10 mouse cellular contexts compared by ENCODE assay signal in the genomic region with DNA sequence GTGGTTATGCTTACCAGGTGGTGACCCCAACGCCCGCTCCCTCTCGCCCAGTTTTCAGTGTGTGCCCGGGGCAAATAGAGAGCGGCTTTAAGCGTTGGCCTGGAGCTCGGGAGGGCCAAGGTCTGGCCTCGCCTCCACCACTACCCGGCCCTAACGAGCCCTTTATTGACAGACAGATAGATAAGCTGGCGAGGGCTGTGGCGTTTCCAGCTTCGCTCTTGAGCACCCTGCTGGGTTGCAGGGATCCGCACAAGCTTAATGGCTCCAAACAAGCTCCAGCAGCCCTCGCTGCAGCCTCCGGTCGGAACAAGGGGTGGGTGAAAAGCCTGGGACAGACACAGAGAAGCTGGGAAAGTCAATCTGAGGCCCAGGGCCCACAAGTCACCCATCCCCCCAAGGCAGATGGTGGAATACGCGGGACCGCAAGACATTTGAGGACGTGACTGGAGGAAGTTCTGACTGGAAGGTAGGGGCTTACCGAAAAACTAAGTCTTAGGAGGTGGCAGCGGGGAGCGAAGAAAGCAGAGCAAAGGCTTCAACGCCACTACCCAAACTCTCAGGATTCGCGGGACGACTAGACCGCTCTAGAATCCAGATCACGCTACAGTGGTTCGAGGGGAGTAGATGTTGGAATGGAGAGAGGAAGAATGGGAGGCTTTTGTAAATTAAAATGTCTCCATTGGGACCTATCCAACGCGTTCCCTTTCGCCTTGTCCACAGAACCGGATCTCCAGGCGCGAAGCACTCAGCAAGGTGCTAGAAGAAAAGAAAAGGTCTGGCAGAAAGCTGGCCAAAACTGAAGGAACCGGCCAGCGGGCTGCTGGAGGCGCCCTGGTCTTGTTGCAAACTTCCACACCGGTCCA. TPM values are rescaled to one million over a fixed set of nuclear protein-coding genes. Genes with fewer than 3 reads are reported as not detected.
DNase-seq lines count a peak whose midpoint lies in the region; ATAC-seq and TF ChIP-seq lines count a peak whose summit lies in the region.
"Had no signal": no experiment of that assay in that cellular context is flagged by ENCODE, and none has a peak within 500 bp of the region (broad histone marks: within the 10 kb centered on the region; RNA-seq: fewer than 3 reads in every experiment).

No protein-coding gene starts in this region.

- H3K4me1 ChIP-seq in E14TG2a.4 (replicated peaks; ENCODE audit: low read depth, low read length), result peaks cover 67% of the 10 kb centered on the region
- H3K4me1 ChIP-seq in embryonic facial prominence, embryonic 15.5 days, result peaks cover 27% of the 10 kb centered on the region
- peaks cover 8% of the 10 kb centered on the region; the same call in 1 of the 2 replicates for H3K4me1 ChIP-seq in liver, postnatal 0 days (ENCODE audit: insufficient read depth)
- H3K4me1 ChIP-seq in lung, postnatal 0 days (ENCODE audit: insufficient read depth, low read depth, low read length), result no peaks in the 10 kb centered on the region

- WGBS in embryonic facial prominence, embryonic 15.5 days, result 1% methylated on average over 41 of the region's 41 CpGs
- 3% methylated on average over 41 of the region's 41 CpGs for WGBS in liver, postnatal 0 days (ENCODE audit: insufficient replicate concordance)
- WGBS in lung, postnatal 0 days, result 2% methylated on average over 41 of the region's 41 CpGs

- no peaks in the 10 kb centered on the region for H3K36me3 ChIP-seq in E14TG2a.4 (ENCODE audit: insufficient read depth, low read length)
- H3K36me3 ChIP-seq in embryonic facial prominence, embryonic 15.5 days, result no peaks in the 10 kb centered on the region
- H3K36me3 ChIP-seq in liver, postnatal 0 days (replicated peaks; ENCODE audit: insufficient read depth, low read length), result no peaks in the 10 kb centered on the region
- no peaks in the 10 kb centered on the region for H3K36me3 ChIP-seq in lung, postnatal 0 days (ENCODE audit: insufficient read depth, low read length)

- DNase-seq in Muller cell, postnatal 12 days (ENCODE audit: inconsistent ontology term), result peak; percentile 68
- no peak for DNase-seq in liver, postnatal 0 days
- no peak for DNase-seq in left cerebral cortex, adult 9 months (ENCODE audit: low spot score in 2 of 2)
- DNase-seq in spleen, postnatal 36 days (ENCODE audit: low spot score in 2 of 2), result no peak
- DNase-seq in lung, postnatal 0 days (ENCODE audit: low spot score), result no peak
- DNase-seq: lung, postnatal 14 days; thymus, adult 2 months had no signal

- H3K27me3 ChIP-seq in E14TG2a.4 (ENCODE audit: insufficient read depth, low read length), result peaks cover 99% of the 10 kb centered on the region
- H3K27me3 ChIP-seq in embryonic facial prominence, embryonic 15.5 days, result peaks cover 99% of the 10 kb centered on the region
- peaks cover 99% of the 10 kb centered on the region for H3K27me3 ChIP-seq in liver, postnatal 0 days (ENCODE audit: insufficient read depth, low read length)
- peaks cover 86% of the 10 kb centered on the region for H3K27me3 ChIP-seq in lung, postnatal 0 days (replicated peaks; ENCODE audit: insufficient read depth, low read length)

- no peak overlapping the region for H3K9ac ChIP-seq in embryonic facial prominence, embryonic 15.5 days
- no peak overlapping the region for H3K9ac ChIP-seq in liver, postnatal 0 days (replicated peaks)
- no peak overlapping the region for H3K9ac ChIP-seq in lung, postnatal 0 days (replicated peaks; ENCODE audit: low read depth)

- peak overlapping the region; percentile 57 for H3K4me3 ChIP-seq in E14TG2a.4 (replicated peaks; ENCODE audit: low read length)
- H3K4me3 ChIP-seq in embryonic facial prominence, embryonic 15.5 days (replicated peaks), result 0 out of 2 replicates have a peak overlapping the region, but pooled peaks have one; percentile 4
- no peak overlapping the region for H3K4me3 ChIP-seq in liver, postnatal 0 days (ENCODE audit: low read depth, low read length)
- H3K4me3 ChIP-seq in lung, postnatal 0 days (ENCODE audit: low read depth, low read length), result no peak overlapping the region
- H3K4me3 ChIP-seq: left cerebral cortex, adult 2 months had no signal

- H3K27ac ChIP-seq in embryonic facial prominence, embryonic 15.5 days (replicated peaks), result no peak overlapping the region
- H3K27ac ChIP-seq in liver, postnatal 0 days (ENCODE audit: low read depth), result no peak overlapping the region
- no peak overlapping the region for H3K27ac ChIP-seq in lung, postnatal 0 days (ENCODE audit: low read length)
- H3K27ac ChIP-seq: left cerebral cortex, adult 2 months had no signal

- TF ChIP-seq CTCF in E14TG2a.4 (conservative IDR thresholded peaks at IDR 0.05; ENCODE audit: low read length), result no peak
- no peak for TF ChIP-seq CTCF in liver, postnatal 0 days (IDR thresholded peaks at IDR 0.05; ENCODE audit: low read depth)
- TF ChIP-seq CTCF in lung, postnatal 0 days (IDR thresholded peaks at IDR 0.05), result no peak

- ATAC-seq in embryonic facial prominence, embryonic 15.5 days (ENCODE audit: insufficient number of reproducible peaks, low FRiP score, low TSS enrichment, low read depth), result no peak
- ATAC-seq in liver, postnatal 0 days, result 0 out of 2 replicates have a peak, but pooled peaks have one; percentile 23
- no peak for ATAC-seq in lung, postnatal 0 days

- H3K4me2 ChIP-seq in embryonic facial prominence, embryonic 15.5 days (replicated peaks), result 0 out of 2 replicates have a peak overlapping the region, but pooled peaks have one; percentile 12
- H3K4me2 ChIP-seq in liver, postnatal 0 days (ENCODE audit: low read depth, low read length), result no peak overlapping the region
- H3K4me2 ChIP-seq in lung, postnatal 0 days (replicated peaks; ENCODE audit: low read depth, low read length), result no peak overlapping the region

- no peak for TF ChIP-seq EP300 in liver, postnatal 0 days (IDR thresholded peaks at IDR 0.05; ENCODE audit: low read depth)
- TF ChIP-seq EP300 in lung, postnatal 0 days (IDR thresholded peaks at IDR 0.05), result no peak

- H3K9me3 ChIP-seq in E14TG2a.4 (ENCODE audit: low read length), result no peaks in the 10 kb centered on the region
- no peaks in the 10 kb centered on the region for H3K9me3 ChIP-seq in embryonic facial prominence, embryonic 15.5 days (replicated peaks)
- H3K9me3 ChIP-seq in liver, postnatal 0 days (ENCODE audit: low read length), result no peaks in the 10 kb centered on the region
- no peaks in the 10 kb centered on the region for H3K9me3 ChIP-seq in lung, postnatal 0 days (ENCODE audit: low read length)

RNA-seq across cellular contexts. Expression of gene Pax6, which starts 1.7 kb away (rescaled TPM):
- 2.2 and 2.7 TPM in 2 replicates for polyA plus RNA-seq in embryonic facial prominence, embryonic 15.5 days (2015; fragmentation: Nextera tagmentation; extraction: Ambion mirVana)
- not detected in 2 replicates for polyA plus RNA-seq in liver, postnatal 0 days (2015; fragmentation: Nextera tagmentation; extraction: Ambion mirVana)
- polyA plus RNA-seq in lung, postnatal 0 days (2015; fragmentation: Nextera tagmentation; extraction: Ambion mirVana), result not detected in 2 replicates

Comparison
In these comparisons a context has a peak if more than half of its experiments do, and no peak if none do; other contexts are left out.
1. H3K4me3 ChIP-seq: peak in E14TG2a.4 (single experiment) and embryonic facial prominence, embryonic 15.5 days (single experiment); none in liver, postnatal 0 days (single experiment) and lung, postnatal 0 days (single experiment).